Mouse (Mus musculus) retina, adult 2 months (tissue): ENCODE data around the gene Psme1.

ENCODE experiments used
- DNase-seq: peaks from one replicate; pipeline ENCODE4 v3.0.0-alpha.2; 2012; ENCODE audit warnings: low read depth, low spot score

Psme1 gene

DNA sequence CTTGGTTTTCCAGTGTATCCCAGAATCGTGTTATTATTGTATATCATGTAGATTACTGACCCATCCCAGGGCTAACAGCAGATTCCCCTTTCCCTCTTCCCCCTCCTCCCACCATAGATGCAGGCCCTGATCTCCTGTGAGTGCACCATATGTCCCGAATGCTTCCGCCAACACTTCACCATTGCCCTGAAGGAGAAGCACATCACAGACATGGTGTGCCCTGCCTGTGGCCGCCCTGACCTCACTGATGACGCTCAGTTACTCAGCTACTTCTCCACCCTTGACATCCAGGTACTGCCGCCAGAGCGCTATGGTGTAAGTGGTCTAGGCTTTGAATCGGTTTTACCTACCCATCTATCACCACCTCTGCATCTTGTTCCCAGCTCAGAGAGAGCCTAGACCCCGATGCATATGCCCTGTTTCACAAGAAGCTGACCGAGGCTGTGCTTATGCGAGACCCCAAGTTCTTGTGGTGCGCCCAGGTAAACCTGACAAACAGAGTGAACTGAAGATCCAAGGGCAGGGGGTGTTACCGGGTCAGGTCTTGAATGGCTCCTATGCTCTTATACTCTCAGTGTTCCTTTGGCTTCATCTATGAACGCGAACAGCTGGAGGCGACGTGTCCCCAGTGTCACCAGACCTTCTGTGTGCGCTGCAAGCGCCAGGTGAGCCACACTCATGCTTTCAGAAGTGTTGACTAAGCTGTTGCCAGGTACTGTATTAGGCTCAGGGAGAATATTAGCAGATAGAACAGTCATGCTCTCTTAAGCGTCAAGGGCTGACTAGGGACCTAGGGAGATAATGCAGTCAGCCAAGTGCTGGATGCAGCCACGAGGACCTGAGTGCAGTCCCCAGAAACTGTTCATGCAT is 20.8 kb downstream of the Psme1 start:
- DNase-seq: no peak

DNA sequence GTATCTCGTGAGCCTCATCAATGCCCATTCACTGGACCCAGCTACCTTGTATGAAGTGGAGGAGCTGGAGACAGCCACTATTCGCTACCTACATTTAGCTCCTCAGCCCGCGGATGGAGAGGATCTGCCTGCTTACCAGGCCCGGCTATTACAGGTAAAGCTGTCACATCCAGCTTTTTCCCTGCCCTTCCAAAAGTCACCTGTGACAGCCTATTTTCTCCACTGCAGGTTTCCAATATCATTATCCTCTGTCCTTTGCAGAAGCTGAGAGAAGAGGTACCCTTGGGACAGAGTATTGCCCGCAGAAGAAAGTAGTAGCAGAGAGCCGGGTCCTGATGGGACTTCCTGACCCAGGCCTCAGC is 25.3 kb downstream of the Psme1 start, which contains the start of gene Irf9:
Gene Irf9 (plus strand): TSS at position 301 of the 362 bp plus-strand sequence.
- DNase-seq: no peak

DNA sequence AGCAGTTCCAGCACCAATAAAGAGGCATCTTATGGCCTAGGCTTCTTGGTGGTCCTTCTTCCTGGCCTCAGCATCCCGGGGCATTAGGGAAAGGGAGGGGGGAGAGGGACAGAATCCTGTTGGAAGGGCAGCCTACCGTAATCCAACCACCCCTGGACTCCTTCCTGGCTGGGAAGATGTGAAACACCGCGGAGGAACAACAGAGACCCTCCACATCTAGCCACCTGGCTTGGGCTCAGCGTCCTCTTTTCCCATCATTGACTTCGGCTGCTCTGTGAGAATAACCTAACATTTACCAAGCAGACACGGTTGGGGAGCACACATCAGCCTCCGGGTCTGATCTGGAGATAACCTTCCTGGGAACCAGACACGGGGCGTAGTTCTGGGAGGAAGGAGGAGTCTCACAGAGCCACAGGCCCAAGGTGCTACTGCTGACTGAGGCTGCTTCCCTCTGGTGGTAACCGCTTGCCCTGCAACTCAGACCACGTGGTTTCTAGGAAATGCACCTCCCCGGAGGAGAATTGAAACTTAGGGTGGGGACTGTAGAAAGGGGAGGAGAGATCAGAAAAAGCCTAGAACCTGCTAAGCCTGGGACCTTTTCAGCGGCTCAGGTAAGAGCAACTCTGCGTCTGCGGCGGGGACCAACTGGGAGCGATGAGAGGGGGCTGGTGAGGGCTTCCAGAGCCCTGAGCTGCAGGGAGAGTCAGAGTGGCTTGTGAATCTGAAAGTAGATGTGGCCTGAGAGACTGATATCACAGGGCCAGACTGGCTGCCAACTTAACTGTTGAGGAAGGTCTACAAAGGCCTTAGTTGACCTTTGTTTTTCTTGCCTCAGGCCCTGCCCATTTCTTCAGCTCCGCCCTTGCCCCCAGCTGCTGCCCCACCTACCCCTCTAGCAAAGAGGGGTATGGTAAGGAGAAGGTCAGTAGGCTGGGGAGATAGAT is 26.0 kb downstream of the Psme1 start:
- peak; percentile 60 for DNase-seq

DNA sequence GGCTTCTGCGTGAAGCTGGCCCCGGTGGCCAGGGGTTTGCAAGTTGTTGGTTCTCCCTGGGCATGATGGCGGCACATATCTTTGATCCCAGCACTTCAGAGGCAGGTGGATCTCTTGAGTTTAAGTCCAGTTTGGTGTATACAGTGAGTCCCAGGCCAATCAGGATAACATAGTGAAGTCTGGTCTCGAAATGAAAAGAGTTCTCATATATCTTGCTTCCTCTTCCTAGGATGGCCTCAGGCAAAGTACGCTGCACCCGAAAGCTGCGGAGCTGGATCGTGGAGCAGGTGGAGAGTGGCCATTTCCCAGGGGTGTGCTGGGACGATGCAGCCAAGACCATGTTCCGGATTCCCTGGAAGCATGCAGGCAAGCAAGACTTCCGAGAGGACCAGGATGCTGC is 26.9 kb downstream of the Psme1 start:
- no peak for DNase-seq

DNA sequence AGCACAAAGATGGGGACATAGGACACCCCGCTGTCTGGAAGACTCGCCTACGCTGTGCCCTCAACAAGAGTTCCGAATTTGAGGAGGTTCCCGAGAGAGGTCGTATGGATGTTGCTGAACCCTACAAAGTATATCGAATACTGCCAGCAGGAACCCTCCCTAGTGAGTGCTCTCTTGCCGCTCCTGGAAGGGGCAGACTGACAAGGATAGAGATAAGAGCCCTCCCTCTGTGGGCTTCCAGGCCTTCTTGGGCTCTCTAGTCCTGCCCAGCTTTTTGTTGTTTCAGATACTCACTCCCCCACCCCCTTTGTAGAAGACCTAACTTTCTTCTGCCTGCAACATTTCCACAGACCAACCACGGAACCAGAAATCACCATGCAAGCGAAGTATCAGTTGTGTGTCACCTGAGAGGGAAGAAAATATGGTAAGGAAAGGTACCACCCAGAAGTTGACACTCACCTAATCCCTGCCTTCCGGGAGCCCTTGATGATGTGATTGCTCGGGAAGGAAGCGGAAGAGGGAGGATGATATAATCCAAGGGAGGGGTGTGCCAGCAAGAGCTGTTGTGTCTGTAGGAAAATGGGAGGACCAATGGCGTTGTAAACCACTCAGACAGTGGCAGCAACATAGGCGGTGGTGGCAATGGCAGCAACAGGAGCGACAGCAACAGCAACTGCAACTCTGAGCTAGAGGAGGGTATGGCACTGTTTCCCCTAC is 28.0 kb downstream of the Psme1 start:
- no peak for DNase-seq

DNA sequence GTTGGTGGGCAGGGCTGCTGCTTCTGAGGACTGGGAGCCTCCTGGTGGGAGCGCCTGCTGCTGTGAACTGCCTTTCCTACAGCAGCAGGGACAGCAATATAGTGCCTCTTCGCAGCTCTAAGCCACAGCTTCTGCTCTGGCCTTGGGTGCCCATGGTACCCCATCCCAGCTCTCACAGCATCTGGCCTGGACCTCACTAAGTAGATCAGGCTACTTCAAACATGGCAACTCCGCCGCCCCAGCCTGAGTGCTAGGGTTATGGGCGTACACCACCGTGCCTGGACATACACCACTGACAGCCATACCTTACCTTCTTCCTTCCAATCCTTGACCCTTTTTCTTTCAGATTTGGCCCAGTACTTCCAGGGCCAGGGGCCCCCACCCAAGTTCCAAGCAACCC is 30.4 kb downstream of the Psme1 start:
- DNase-seq: no peak

DNA sequence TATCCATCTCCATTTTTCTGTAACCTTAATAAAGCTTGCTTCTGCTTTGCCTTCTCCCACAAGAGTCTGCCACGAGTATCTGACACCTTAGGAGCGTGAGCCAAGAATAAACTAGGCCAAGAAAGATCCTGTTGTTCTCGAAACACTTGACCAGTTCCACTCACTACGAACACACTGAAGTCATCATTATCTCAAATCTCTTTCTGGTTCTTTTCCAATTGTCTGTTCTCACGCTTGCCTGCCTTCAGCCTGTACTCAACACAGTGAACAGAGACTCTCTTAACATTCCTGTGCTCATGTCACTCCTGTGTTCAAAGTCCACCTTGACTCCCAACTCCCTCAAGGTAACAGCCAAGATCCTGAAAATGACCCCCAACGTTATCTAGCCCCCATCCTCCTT is 35.4 kb downstream of the Psme1 start:
- no peak for DNase-seq

DNA sequence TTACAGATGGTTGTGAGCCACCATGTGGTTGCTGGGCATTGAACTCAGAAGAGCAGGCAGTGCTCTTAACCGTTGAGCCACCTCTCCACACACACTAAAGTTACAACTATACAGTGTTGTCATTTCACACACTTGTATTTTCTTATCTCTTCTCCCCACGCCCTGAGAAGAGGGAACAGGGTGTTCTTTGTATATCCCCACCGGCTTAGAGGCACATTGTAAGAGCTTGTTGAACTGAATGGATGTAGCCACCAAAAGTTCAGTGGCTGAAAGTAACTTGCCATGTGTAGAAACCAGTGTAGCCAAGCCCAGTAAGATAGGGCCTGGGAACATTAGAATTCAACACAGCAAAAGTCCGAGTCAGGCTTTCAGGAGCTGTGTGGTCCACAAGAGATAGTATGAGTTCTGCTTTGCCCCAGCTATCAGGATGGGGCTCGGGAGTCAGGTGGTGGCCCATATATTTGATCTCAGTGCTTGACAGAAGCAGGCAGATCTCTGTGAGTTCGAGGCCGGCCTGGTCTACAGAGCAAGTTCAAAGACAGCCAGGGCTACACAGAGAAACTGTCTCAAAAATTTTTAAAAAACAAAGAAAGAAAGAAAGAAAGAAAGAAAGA is 36.7 kb downstream of the Psme1 start:
- DNase-seq: no peak

DNA sequence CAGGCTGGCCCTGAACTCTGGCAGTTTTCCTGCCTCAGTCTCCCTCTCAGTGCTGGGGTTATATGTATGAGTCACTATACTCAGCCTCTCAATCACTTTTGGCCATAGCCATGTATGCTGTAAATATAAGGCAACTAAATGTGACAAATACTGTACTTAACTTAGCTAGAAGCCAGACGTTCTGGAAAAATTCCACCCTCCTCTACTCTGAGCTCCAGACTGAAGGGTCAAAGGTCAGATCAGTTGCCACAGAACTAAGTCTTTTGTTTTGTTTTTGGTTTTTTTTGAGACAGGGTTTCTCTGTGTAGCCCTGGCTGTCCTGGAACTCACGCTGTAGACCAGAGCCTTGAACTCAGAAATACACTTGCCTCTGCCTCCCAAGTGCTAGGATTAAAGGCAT is 38.0 kb downstream of the Psme1 start:
- DNase-seq: no peak

DNA sequence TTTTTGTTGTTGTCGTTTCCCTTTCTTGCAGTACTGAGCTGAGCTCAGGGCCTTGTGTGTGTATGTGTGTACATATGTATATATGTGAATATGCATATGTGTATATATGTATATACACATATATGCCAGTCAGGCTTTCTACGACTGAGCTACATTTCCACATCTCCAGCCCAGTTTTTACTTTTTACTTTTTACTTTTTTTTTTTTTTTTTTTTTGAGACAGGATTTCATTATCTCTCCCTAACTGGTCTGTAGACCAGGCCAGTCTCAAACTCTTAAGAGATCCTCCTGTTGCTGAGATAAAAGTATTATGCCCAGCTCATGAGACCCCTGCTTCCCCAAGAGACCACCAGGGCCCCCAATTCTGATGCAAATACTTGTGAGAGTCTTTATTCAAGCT is 38.9 kb downstream of the Psme1 start:
- no peak for DNase-seq

DNA sequence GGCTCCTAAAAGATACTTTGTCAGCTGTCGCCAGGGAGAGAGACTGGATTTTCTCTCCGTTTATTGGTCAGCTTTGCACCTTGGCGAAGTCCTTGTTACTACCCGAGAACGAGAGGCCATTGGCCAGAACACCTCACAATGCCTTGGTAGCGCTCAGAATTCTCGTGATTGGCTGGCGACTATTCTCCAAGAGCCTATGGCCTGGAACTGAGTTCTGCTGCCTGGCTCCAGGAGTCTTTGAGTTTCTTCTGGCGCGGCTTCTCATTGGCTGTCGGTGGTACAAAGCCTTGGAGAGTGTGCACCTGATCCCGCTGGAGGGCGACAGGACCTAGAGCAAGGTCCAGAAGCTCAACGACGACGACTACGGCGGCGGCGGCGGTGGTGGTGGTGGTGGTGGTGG is 39.9 kb downstream of the Psme1 start, which contains the start of gene Rec8:
Gene Rec8 (plus strand): TSS at position 216 of the 400 bp plus-strand sequence.
- no peak for DNase-seq

DNA sequence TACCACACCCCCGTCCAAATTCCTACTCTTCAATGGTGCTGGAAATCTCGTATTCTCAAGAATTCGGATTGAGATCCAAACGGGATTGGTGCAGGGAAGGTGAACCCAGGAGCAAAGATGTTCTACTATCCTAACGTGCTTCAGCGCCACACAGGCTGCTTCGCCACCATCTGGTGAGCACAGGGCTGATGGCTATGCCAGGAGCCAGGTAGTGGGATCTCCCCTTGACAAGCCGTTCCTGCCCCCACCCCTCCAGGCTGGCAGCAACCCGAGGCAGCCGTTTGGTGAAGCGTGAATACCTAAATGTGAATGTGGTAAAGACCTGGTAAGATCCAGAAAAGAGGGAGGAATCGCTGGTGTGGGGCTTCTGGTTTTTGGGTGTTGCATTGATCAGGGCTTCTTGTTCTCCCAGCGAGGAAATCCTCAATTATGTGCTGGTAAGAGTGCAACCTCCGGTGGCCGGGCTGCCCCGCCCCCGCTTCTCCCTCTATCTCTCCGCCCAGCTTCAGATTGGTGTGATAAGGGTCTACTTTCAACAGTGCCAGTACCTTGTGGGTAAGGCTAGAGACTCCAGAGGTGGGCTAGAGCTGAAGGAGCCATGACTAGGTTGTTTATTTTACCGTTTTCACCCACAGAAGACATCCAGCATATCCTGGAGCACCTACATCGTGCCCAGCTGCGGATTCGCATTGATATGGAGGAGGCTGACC is 40.7 kb downstream of the Psme1 start:
- DNase-seq: no peak

DNA sequence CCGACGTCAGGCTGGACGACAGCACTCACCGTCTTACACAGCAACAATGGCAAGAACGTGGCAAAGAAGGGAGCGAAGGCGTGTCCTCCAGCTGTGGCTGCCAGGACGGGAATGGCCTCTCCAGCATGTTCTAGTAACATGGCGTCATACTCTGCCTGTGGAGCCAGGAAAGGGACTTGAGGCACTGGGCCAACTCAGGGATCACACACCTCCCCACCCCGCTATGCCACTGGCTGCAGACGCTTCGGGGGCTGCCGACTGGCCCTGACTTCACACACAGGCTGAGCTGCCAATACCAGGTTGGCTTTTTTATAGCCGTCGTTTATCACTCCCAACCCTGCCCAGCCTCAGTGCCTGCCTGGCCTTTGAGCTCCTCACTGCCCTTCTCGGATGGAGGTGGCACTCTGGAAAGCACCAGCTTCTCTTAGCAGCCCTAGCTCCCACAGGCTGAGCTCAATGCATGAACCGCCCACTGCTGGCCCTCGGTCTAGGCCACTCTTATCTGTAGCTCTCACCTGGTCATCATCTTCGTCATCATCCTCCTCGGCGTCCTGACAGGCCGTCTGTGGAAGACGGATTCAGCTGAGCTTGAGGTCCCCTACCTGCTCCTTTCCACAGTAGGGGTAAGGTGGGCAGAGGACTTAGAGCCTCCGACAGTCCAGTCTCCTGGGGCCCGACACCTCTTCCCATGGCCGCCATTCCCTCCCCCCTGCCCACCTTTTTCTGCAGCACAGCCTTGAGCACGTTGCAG is 50.3 kb downstream of the Psme1 start:
- DNase-seq: no peak

DNA sequence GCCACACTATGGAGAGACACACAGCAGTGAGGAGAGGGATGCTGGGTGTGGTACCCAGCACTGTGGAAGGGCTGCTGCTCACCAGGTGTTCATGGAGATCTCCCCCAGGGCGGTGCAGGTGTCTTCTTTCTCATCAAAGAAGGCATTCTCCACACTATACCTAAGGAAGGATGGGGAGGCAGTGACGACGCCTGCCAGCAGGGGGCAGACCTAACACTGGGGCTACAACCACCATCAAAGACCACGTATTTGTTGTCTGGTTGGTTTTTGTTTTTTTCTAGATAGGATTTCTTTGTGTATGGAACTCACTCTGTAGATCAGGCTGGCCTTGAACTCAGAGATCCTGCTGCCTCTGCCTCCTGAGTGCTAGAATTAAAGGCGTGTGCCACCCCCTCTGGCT is 51.4 kb downstream of the Psme1 start:
- DNase-seq: no peak
